Mouse (Mus musculus) cortical plate, adult 2 months (tissue): ENCODE data around the gene Thsd1.

Experiments
- CTCF ChIP-seq: fragments of 200-500 bp; IDR thresholded peaks from 2 replicates; pipeline ENCODE4 v1.5.1; 2011; ENCODE audit warnings: mild to moderate bottlenecking, control low read depth, low read length; ENCODE audit not compliant: insufficient read depth; ENCODE audit errors: extremely low read depth
- POLR2A ChIP-seq: fragments of 200-500 bp; IDR thresholded peaks from 2 replicates; pipeline ENCODE4 v1.6.1; 2011; ENCODE audit warnings: mild to moderate bottlenecking, low read length, control low read depth; ENCODE audit not compliant: insufficient read depth; ENCODE audit errors: extremely low read depth

DNA sequence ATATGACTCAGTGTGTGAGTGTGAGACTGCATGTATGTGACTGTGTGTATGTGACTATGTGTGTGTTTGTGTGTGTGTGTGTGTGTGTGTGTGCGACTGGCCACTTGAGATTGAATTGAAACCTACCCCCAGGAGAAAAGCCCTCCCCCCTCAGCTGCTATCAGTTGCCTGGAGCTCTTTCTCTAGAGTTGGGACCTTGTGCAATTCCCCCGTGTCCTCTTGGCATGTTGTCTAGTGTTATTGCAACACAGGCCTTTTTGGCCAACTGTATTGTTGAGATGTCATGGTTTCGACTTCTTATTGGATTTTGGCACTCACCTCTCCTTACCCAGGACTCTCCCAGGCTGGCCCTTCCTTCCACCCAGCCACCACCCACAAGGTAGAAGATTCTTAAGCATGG lies 35.2 kb downstream of the Thsd1 start:
- TF ChIP-seq CTCF (no peak), POLR2A (no peak)
